Mouse (Mus musculus) frontal cortex, adult 2 months (tissue): ENCODE measurements around the gene Rapgef1. TPM values are rescaled to one million over a fixed set of nuclear protein-coding genes. Genes with fewer than 3 reads are reported as not detected.

Source experiments
- DNase-seq, 2 experiments: peaks; one replicate each; pipeline ENCODE4 v3.0.0; 2022; ENCODE audit warnings: low spot score in 1 of 2; ENCODE audit errors: extremely low spot score in 1 of 2
- polyA plus RNA-seq: library from polyadenylated mRNA; depleted of rRNA; stranded (reverse); fragments of >200 nt; gene quantifications from 2 replicates; pipeline ENCODE4 v1.2.3, GENCODE M21; 2012

Gene Rapgef1
- polyA plus RNA-seq, 1 experiment = 80.1 TPM

DNA sequence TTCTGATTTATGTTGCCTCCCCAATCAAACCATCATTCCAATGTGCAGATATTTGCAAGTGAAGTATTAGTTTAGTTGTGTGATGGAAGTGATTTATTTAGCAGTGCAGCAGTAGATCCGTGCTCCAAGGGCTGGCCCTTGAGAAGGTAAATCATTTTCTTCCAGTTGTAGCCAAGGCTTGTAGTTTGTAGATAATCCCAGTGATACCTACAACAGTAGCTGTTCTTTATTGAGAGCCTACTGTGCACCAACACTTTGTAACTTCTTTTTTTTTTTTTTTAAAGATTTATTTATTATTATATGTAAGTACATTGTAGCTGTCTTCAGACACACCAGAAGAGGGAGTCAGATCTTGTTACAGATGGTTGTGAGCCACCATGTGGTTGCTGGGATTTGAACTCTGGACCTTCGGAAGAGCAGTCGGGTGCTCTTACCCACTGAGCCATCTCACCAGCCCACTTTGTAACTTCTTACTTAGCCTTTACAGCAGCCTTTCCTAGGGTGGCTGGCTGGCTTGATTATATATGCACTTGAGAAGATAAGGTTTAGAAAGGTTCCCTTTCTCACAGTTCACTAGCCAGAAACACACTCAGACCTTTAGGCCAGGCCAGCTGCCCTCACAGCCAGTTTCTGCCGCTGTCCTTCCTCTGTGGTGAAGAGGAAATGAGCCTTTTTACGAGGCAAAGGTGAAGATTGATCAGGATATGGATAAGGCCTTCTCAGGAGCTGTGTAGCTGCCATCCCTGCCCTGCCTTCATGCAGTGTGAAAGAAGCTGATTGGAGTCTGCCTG lies 20.6 kb downstream of the Rapgef1 start:
- DNase-seq = no peak

DNA sequence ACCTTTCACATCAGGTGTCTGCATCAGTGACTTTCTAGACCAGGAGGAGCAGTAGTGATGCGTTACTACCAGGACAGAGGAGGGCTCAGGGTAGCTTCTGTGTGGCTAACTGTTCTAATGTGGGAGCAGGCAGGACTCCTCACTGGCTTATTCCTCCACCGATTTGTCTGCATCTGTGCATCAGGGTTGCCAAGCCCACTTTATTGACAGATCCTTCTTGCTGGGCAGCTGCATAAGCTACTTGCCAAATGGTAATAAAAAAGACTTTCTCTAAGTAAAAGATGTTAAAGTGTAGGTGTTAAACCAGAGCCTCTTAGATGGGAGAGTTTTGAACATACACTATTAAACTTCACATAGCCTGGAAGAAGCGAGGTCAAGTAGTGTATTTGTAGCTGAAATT lies 22.2 kb downstream of the Rapgef1 start:
- no peak for DNase-seq

DNA sequence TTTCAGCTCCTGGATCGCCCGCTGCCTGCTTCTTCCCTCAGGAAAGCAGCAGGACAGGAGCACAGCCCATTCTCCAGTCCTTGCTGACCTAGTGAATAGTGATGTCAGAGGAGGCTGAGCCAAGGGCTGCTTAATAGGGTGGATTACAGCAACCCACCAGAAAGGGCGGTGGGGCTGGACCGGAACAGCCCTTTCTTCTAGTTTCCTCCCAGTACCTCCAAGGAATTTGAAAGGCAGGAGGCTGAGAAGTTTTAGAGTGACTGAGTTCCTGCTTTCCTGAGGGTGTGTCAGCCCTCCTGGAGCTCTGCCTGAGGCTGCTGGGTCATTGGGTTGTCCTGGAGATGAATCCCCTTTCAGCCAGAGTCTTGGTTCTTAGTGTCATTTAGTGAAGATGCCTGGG lies 23.9 kb downstream of the Rapgef1 start:
- no peak for DNase-seq

DNA sequence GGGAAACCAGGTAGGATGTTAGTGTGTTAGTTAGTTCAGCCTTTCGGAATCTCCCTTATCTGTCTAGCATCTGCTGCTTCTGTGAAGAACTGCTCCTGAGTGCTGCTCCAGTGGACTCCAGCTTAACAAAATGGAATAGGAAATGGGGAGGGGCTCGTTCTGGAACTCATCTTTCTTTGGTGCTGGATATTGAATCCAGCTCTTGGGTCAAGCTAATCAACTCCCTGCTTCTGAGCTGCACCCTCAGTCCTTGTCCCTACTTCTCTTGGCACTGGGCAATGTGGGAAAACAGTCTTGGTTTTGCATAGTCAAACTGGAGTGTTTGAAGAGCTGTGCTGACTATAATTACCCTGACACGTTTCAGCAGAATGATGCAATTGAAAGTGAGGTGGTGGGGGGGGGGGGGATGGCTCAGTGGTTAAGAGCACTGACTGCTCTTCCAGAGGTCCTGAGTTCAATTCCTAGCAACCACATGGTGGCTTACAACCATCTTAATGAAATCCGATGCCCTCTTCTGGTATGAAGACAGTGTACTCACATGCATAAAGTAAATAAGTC lies 25.6 kb downstream of the Rapgef1 start:
- DNase-seq = no peak

DNA sequence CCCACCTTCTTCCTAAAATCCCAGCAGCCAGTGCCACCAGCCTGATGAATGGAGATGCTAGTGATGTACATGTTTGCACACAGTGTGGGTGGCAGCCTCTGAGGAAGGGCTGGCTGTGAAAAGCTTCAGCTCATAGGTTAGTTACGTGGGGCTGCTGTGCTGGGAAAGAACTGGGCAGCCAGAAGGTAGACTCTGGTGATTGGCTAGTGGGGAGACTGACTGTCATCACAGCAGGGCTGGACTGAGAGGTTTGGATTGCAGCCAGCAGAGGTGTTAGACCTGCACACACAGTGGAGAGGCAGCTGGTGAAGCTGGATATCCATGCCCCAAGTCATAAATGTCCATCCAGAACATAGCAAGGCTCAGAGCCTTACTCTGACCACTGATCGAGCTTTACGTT lies 27.1 kb downstream of the Rapgef1 start:
- DNase-seq = no peak

DNA sequence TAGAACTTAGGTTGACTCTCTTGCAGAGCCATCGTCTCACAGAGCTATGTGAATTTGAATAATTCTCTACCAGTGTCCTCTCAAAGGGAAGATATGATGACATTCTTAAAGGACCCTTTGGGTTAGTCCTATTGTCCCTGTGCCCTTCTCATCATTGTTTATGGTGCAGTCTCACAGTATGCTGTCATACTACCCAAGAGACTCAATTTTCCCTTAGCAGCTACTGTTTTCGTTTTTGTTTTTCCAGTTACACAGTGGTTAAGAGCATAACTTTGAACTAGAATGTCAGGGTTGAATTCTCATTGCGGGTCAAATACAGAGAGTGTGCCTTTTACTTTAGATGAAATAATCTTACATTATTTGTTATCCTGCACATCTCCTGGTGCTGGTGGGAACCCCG lies 27.6 kb downstream of the Rapgef1 start:
- no peak for DNase-seq

DNA sequence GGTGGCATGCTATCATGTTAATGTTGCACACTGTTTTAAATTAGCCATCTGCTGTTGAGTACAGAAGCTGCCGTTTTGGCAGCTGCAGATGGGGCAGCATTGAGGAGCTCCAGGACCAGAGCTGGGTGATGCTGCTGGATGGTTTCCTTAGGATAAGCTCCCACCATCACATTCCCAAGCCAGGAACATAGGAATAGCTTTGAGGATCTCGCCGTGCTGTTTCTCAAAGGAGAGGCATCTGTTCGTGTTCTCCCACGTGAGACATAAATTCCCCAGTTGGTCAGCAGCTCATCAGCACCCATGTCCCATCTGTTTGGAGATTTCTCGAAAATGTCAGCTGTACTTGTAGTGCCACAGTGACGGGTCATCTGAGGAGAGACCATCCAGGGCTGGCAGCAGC lies 28.3 kb downstream of the Rapgef1 start:
- DNase-seq = peak; percentile 82

DNA sequence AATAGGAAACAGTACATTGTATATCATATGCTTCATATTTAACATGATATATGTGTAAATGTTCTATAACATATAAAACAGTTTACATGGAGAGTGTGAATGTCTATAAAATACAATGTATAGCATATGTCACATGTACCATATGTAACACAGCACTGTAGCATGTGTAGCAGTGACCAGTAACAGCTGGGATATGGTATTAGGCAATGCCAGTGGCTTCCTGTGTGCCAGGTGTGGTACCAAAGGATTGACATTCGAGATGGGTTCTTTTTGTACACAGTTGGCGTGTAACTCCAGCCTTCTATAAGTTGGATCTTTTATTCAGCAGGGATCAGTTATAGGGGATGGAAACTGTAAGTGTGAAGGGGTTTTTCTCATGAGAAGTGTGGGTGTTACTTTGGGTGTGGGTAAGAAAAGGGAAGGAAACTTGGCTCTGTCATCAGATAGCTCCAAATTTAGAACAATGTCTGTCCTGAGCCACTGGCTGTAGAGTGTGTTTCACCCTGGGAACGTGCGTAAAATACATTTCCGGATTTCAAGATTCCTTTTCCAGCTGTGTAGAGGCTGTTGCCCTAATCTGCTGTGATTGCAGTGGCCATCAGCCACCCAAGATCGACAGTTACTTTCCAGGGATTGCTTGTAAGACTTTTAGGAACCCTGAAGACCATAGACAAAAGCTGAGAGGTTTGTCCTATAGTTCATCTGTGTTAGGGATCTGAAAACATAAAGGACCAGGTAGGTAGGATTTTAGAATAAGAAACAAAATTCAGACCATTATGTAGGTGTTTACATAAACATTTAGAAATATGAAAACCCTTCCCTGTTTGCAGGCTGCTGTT lies 29.7 kb downstream of the Rapgef1 start:
- no peak for DNase-seq

DNA sequence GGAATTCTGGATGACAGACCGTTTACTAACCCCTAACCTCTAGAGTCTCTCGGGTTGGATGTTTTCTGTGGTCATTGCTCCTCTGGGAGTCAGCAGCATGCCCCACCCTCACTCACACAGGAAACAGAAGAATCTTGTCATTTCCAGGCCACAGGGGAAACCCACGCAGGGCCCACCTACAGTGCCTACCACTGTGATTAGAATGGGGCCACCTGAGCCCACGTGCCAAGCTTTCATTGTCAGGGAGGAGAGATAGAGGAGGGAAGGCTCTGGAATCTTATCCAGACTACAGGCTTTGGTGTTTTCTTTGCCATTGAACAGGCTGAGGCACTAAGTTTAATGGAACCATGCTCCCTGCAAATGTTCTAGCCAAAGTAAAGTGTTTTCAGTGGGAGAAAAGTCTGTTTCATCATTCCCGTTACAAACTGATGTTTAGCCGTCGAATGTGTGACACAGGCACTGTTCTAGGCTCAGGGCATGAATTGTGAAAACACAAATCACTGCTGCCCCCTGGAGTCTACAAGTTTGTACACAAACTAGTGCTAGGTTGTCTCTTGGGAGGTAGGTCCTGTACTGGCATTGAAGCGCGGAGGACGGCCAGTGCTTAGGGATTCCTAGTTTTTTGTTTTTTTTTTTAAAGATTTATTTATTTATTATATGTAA lies 30.4 kb downstream of the Rapgef1 start:
- DNase-seq = peak in 1 of 2 experiments; percentile 53

DNA sequence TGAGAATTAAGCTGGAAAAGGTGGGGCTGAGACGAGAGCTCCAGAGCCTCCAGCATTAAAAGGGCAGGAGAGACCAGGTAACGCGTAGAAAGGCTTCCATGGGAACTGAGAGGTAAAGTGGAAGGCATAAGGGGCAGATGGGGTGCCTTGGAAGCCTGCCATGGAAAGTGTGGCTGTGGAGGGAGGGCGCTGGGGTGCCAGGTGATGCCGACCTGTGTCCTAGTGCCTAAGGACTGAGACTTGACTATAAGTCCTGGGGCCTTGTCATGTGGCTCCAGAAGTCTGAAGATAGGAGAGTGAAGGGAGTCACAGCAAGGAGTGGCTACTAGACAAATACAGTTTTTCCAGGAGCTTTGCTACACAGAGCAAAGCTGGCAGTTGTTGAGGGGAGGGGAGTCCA lies 32.4 kb downstream of the Rapgef1 start:
- no peak for DNase-seq

DNA sequence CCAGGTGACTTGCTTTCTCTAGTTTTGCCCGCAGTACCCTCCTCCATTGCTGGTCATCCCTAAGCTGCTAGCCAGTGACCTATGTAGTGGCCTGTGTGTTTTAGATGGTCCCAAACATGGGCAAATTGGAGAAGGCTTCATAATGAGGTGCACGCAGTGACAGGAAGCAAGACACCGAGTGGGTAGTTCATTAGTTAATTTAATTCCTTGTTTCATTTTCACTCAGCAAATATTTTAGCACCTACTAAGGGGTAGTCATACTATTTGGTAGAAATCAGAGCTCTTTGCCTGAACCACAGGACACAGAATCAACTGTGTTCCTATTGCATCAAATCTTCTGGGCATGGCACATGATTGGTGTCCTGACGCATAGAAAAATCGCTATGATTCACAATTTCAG lies 35.9 kb downstream of the Rapgef1 start:
- no peak for DNase-seq

DNA sequence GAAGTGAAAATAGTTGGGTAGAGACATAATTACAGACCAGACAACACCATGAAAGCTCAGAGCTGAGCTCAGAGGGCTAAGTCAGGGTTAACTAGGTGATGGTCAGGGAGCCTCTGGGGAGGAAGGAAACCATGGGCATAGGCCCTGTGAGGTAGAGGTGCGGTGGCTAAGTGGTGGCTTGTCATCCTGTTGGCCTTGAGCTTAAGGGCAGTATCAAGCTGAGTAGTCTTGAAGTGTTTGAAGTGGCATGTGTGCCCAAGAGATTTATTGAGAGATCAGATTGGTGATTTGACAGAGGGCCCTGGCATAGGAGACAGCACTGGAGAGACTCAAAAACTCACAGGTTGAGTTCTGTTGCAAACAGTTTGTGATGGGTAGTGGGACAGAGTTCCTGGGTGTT lies 36.6 kb downstream of the Rapgef1 start:
- no peak for DNase-seq

DNA sequence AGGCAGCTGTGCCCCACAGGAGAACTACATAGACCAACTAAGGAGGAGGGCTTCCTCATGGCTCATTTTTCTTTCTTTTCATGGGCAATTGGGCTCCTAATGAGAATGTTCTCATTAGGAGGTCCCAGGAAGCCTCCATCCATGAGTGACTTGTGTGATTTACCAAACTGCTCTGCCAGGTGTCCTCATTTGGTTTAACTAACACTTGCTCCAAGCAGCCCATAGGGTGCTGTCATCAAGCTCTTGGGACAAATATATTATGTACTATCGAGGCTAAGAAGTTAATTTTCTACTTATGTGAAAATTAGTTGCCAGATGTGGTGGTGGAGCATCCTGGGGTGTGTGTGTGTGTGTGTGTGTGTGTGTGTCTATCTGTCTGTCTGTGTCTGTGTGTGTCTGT lies 37.6 kb downstream of the Rapgef1 start:
- no peak for DNase-seq

DNA sequence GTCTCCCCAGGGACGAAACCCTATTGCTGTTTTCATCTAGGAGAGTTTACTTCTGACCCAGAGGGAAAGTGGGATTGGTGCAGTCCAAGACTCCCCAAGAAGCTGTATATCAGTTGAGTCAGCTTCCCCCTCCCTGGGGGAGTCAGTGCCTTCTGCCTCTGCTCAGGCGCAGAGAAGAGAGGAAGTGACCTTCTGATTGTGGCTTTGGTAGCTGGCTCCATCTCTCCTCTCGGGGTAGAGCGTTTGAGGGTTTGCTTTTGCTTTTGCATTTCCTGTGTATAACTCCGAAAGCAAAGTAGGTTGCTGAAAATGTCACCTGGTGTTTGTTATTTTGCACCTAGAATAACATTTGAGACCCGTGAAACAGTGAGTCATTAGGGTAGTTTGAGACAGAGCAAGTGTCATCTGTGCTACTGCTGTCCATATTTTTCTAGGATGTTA lies 42.3 kb downstream of the Rapgef1 start:
- DNase-seq = no peak

DNA sequence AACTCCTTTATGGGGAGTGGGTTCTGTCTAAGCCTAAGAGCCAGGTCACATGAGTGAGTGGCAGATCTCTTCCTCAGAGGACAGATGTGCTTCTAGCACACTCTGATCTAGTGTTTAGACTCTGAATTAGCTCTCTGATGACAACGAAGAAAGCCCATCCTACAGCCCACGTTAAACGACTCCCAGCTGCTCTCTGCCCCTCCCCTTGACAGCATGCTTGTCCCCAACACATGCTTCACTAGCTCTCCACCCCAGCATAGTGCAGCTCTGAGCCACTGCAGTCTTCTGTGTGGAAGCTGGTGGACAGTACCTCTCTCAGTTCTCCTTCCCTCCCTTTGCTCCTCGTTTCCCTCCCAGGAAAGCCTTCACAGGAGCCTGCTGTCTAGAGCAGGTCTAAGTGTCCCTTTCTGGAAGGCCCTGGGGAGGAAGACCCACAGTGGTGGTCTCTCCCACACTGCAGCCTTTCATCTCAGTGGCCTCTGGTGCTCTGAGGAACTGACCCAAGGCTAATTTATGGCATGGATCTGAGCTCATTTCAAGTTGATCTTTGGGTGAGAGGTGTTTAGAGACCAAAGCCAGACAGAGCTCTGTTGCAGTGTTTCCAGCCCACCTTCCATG lies 43.8 kb downstream of the Rapgef1 start:
- DNase-seq = no peak

DNA sequence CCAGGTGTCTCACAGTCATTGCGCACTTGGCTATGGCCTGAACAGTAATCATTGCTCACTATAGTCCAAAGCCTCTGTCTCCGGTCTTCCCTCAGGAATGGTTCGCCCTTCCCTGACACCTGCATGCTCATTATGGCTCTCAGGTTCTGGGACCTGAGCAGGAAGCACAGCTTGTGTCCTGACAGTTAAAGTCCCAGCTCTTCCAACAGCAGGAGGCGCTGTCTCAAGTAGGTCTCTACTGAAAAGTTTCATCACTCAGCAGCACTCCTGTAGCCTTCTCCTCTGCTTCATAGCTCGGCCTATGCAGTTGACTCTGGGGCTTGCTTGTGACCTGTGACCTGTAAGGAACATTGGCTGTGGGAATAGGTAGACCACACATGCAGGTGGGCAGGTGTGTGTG lies 45.9 kb downstream of the Rapgef1 start:
- DNase-seq = no peak

DNA sequence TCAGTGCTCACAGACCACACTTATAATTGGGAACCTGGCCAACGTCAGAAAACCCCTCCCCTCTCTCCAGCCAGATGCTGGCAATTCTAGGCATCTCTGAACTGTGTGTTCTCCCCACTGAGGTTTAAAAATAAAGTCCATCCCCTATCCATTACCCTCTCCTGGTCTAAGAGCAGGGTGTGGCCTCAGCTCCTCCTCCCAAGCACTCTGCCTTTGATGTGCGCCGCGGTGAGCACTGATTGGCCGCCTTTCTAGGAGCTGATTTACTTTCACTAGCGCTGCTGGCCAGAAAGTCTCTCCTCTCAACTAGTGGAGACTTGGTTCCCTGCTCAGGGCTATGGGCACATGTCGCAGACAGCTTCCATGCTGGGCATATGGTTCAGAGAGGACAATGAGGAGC lies 47.1 kb downstream of the Rapgef1 start:
- no peak for DNase-seq

DNA sequence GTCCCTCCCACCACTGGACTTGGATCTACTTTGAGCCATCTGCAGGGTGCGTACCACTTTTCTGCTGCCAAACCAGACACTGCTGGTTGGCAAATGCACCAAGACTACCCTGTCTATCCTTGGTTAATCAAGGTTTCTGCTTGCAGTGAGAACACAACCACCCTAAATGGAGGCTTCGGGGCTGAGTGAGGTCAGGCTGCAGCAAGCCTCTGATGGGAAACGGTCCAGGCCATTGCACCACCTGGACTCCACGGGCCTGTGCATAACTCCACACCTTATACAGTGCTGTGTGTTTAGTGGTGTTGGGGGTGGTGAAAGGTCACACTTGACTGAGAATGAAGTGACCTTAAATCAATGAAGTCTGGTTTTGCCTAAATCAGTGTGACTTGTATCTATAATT lies 47.6 kb downstream of the Rapgef1 start:
- no peak for DNase-seq

DNA sequence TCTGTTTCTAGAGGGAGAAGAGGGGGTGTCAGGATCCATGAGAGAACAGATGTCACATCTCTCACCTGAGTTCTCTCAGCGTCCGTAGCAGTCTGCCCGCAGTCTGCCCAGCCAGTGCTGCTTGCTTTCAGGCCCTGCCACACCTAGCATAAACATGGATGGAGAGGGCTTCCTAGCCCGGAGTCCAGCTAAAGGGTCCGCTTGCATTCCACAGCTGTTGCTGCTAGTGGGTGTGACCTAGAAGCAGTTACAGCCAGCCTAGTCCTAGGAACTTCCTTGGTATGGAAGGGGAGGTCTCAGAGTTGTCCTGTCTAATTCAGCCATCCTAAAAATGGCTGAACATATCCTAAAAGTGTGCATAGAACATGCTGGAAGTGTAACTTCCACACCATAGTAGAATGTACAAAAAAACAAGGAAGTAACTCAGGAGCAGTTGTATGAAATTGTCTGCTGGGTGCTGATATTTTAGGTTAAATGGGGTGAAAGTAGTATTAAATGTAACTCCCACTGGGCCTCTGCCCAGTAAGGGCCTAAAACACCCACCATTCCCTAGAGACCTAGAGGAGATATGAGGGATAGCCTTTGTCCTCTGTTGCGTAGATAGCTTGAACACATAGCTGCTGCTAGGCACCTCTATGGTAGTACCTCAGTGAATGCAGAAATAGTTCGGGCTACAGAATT lies 48.6 kb downstream of the Rapgef1 start:
- no peak for DNase-seq

DNA sequence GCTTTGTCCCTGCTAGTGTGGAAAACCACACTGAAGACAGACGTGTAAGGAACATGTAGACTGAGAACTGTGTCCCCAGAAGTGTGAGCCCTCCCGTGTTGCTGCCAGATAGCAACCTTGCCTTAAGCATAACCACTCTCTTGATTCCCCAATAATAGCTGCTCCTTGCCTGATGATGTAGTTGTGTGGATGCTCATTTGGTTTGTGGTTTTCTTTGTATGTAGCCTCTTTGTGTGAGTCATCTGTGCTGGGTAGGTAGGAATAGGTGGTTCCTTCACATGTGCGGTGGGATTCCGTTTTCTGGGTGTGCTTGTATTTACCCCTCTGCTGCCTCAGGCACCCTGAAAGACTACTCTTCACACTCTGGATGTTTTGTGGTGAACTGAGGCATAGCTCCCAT lies 49.4 kb downstream of the Rapgef1 start:
- DNase-seq = no peak
